Mouse (Mus musculus) kidney, postnatal 10 days (tissue): ENCODE measurements around the gene Lrpprc.

Source experiments
- DNase-seq: peaks from one replicate; pipeline ENCODE4 v3.0.0; 2021; ENCODE audit warnings: mixed read lengths

The Lrpprc gene

GRCm38 (mm10) chr17:84713563-84714164 is 76.9 kb downstream of the Lrpprc start:
- DNase-seq: no peak

- peak; percentile 36 for DNase-seq
Measured at GRCm38 (mm10) chr17:84709403-84709851, 81.2 kb downstream of the Lrpprc start.

- DNase-seq: no peak
Measured at GRCm38 (mm10) chr17:84708818-84709217, 81.8 kb downstream of the Lrpprc start.

- DNase-seq: peak; percentile 47
Measured at GRCm38 (mm10) chr17:84707407-84707806, 83.2 kb downstream of the Lrpprc start.

- DNase-seq: peak; percentile 78
Measured at GRCm38 (mm10) chr17:84698727-84699126, 91.9 kb downstream of the Lrpprc start.

- DNase-seq: peak; percentile 29
Measured at GRCm38 (mm10) chr17:84696537-84696936, 94.1 kb downstream of the Lrpprc start.

GRCm38 (mm10) chr17:84693741-84694140 is 96.8 kb downstream of the Lrpprc start:
- no peak for DNase-seq

GRCm38 (mm10) chr17:84690111-84690510 is 100.5 kb downstream of the Lrpprc start:
- no peak for DNase-seq

- no peak for DNase-seq
Measured at GRCm38 (mm10) chr17:84689316-84689715, 101.3 kb downstream of the Lrpprc start.

- DNase-seq: no peak
Measured at GRCm38 (mm10) chr17:84688834-84689233, 101.8 kb downstream of the Lrpprc start.

GRCm38 (mm10) chr17:84687994-84688393 is 102.6 kb downstream of the Lrpprc start:
- DNase-seq: no peak

GRCm38 (mm10) chr17:84685286-84685685 is 105.3 kb downstream of the Lrpprc start:
- DNase-seq: no peak

- DNase-seq: no peak
Measured at GRCm38 (mm10) chr17:84684284-84684683, 106.3 kb downstream of the Lrpprc start.

- no peak for DNase-seq
Measured at GRCm38 (mm10) chr17:84682734-84683717, 107.6 kb downstream of the Lrpprc start, which contains the start of gene Abcg5. Gene Abcg5 (minus strand): TSS chr17:84683011.

- no peak for DNase-seq
Measured at GRCm38 (mm10) chr17:84681670-84682069, 108.9 kb downstream of the Lrpprc start.

GRCm38 (mm10) chr17:84677595-84677994 is 113.0 kb downstream of the Lrpprc start:
- DNase-seq: no peak

- peak; percentile 61 for DNase-seq
Measured at GRCm38 (mm10) chr17:84675951-84676366, 114.6 kb downstream of the Lrpprc start, which contains the start of gene Abcg8. Gene Abcg8 (plus strand): TSS chr17:84676302.

- DNase-seq: no peak
Measured at GRCm38 (mm10) chr17:84675204-84675603, 115.4 kb downstream of the Lrpprc start.

- DNase-seq: no peak
Measured at GRCm38 (mm10) chr17:84674048-84674447, 116.5 kb downstream of the Lrpprc start.

- DNase-seq: peak; percentile 45
Measured at GRCm38 (mm10) chr17:84672376-84673369, 117.9 kb downstream of the Lrpprc start.

- no peak for DNase-seq
Measured at GRCm38 (mm10) chr17:84667848-84668247, 122.7 kb downstream of the Lrpprc start.

- DNase-seq: peak; percentile 44
Measured at GRCm38 (mm10) chr17:84665691-84666090, 124.9 kb downstream of the Lrpprc start.
